Mouse (Mus musculus) ovary, postnatal 10 days (tissue): ENCODE results near the gene Anapc11.
A peak's percentile ranks its signal among the peaks of the same experiment; 100 is the strongest.

ENCODE experiments used
- DNase-seq: peaks from one replicate; pipeline ENCODE4 v3.0.0; 2022; ENCODE audit warnings: low spot score

Gene Anapc11

DNA sequence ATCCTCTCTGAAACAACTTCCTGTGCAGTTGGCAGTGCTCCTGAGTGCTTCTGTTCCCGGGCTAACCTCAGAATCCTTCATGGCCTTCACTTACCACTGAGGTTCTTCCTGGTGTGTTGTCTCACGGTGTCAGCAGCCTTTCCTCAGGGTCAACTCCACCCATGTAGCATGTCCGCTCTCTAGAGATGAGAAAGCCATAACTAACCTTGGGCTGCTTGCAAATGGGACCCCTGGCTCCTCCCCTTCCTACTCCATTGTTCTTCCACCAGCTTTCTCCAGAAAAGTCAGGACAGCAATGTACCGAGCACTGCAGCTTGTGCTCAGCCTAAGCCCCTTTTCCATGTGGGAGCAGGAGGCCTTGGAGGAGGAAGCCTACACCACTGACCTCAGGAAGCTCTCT, 8.5 kb downstream of the Anapc11 start:
- no peak for DNase-seq

DNA sequence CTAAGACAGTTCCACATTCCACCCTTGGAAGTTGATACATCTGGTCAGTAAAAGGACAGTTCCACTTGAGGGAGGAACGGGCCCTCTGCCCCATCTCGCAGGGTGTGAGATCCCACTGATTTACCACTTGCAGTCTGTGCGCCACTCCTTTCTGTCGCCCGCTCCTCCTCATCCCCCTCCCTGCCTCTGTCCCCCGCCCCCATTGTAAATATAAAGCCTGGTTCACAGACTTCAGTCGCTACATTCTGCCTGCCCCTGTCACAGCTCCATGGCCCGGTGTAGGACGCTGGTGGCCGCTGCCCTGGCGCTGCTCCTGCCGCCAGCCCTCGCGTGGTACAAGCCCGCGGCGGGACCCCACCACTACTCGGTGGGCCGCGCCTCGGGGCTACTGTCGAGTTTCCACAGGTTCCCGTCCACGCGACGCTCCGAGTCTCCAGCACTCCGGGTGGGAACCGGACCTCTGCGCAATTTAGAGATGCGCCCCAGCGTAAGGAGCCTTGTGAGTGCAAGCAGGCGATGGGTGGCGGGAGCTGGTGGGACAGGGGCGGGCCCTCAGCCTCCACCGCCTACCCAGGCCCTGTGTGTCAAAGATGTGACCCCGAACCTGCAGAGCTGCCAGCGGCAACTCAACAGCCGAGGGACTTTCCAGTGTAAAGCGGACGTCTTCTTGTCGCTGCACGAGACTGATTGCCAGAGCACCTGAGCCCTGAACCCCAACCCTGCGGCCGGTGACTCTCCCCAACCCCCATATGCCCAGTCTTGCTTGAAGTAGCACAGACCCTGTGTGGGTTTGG, 10.2 kb downstream of the Anapc11 start, which contains the start of gene Npb:
TSS of gene Npb (plus strand) at position 237 of the 794 bp plus-strand sequence.
- no peak for DNase-seq

DNA sequence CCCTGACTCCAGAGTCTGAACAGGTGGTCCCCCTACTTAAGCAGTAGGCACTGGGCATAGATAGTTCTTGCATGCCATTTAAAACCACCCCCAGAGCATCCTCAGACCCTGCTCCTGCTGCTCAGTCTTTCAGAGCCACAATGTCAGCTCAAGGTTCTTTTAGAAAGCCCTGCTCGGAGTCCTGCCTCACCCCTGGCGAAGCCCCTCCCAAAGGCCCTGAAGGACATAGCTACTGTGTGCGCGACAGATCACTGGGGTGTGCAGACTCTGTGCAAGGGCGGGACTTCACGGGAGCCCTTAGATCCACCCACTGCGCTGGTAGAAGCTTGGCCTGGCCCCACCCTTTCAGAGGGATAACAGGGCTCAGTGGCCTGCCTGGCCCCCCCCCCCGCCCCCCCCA, 11.0 kb downstream of the Anapc11 start:
- no peak for DNase-seq

DNA sequence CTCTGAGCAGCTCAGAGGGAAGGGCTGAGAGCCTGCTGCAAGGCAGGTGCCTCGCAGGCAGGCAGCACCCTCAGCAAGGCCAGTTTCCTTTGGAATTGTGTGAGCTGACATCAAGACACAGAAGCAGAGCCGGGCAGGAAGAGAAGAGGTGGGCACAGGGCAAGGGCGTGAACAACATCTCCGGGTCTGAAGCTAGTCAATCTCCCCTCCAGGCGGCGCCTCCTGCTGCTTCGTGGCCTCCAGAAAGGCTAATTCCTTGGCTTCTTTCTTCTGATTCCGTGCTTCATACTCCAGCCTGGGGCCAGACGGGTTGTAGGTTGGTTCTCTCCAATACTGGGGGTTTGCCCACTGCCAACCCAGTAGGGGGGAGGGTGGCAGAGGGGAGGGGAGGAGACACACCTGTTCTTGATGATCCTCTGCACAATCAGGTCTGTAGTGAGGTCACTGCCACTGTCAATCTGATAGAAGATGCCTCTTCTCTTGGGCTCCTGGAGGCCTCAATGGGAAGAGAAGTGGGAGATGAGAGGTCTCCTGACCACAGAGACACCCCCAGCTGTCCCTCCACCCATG, 12.3 kb downstream of the Anapc11 start:
- DNase-seq: no peak

DNA sequence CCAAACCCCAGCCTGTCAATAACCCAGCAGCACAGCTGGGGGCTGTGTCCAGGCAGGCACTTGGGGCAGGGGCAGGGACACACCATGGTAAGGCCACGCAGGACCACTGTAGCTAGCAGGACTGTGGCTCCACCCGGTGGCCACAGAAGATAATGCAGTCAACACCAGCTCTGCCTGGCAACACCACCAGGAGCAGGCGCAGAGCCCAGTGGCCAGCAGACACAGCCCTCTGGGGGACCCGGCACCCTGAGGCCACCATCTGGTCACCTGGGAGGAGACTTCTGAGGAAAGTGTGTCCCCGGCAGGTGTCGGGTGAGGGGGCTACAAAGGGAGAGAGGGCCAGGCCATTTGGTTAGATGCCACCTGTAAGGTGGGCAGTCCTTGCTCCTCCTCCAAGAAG, 14.5 kb downstream of the Anapc11 start:
- no peak for DNase-seq

DNA sequence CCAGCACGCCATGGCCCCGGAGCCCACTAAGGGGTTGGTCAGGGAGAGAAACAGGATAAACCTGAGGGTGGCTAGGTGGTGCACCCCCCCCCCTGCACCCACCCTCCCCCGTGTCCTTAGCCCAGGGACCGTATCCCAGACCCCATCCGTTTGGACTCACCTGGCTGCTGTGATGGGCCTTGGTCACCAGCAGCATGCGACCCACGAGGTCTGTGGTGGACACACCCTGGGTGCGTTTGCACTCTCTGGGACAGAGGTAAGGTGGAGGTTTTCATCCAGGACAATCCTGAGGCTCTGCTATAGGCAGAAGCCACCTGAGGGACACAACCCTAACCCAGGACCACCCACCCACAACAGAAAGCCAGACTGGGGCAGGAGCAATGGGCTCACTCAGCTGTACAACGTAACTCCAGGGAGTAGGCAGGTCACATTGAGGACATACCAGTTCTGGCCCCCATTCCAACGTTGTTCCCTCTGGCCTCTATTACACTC, 15.3 kb downstream of the Anapc11 start:
- DNase-seq: no peak

DNA sequence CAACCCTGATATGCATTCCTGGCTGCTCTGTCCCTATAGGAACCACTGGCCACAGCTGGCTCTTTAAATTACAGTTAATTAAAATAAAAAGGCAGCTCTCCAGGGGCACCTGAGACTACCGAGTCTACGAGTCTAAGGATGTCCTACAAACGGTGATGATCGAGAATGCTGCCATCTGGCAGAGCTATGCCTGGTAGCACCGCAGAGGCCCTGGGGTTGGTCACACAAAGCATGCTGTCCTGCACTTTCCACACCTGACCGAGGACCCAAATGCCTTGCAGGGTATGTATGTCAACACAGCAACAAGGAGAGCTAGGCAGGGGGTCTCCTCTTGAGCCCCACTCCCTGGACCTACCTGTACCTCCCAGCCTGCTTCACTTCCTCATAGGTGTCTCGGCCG, 15.8 kb downstream of the Anapc11 start:
- DNase-seq: no peak

DNA sequence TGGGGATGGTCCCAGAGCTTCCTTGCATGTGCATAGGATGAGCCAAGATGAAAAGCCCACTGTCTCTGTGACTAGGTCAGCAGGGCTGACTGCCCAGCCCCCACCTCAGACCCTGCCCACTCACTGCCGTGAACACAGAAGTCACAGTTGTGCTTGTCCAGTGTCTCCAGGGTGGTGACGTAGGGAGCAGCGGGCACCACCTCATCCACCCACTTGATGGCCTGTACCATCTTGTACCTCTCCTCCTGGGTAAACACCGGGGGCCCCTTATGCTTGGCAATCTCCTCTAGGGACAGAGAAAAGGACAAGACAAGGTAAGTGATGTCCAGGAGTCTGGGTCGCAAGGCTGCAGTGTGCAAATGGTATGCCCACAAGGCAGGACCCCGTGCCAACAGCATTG, 16.9 kb downstream of the Anapc11 start:
- no peak for DNase-seq

DNA sequence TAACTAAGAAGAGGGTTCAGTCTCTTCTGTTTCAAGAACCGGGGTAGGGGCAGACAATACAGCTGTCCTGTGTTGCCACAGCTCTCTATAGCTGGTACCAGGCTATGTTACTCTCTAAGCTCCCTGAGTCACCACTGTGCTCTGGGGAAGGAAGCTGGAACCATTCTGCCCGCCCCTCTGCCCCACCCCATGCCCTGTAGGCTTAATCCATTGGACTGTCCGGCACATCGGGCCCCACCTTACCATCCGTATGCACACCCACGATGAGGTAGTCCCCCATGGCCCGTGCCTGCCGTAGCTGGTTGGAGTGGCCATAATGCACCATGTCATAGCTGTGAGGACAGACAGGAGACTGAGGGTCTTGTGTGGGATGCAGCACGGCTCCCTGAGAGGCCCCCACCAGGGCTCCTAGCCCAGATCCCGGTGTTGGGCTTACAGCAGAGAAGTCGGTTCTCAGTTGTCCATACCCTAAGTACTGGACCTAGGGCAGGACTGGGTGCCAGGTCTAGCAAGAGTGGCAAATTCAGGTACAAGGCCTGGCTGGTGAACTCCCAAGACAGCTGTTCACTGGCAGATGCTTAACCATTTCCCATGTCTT, 17.5 kb downstream of the Anapc11 start:
- DNase-seq: no peak

DNA sequence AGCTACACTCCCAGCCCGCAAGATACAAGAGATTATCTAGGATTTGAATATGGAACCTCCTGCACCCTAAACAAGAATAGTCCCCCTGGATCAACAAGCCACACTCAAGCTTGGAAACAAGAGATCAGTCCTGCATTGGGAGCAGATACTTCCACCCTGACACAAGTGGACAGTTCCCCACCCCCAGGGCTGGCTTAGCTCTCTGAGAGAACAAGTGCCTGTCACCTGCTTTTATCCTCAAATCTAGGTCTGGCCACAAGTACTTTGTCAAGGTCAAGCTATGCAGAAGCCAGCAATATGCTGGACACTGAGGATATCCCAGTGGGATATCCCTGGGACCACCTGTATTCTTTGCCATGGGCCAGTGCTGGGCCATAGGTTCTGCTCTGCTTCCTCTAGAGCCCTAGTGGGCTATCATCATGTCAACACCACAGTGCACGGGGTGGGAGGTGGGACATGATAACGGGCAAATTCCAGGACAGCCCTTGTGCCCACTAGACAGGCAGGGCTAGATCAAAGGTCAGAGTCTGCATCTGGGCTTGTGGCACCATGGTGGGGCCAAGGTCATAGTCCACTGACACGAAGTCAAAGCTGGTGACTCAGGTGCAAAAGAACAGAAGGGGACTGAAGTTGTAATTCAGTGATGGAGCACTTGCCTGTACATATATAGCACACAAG, 18.5 kb downstream of the Anapc11 start:
- DNase-seq: no peak

DNA sequence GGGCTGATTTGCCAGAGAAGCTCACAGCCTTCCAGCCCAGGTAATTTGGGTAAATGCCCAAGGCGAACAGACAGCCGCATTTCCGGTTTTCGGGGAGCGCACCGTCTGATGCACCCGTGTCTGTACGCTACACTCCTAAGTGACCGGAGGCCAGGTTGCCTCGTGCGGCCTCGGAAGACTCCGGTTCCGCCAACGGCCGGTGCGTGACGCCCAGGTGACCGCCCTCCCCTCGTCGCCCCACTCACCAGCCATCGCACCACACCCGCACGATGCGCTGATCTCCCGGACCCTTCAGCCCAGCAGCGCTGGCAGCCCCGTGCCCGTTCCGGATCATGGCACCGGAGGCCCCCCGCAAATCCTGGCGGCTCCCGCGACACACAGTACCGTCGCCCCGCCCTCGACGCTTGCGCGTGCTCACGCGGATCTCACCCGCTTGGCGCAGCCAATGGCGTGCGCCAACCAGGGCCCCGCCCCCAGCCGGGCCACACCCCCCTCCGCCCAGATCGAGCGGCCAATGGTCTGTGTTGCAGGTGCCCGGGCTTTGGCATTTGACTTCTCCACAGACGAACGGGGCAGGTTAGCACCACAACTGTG, 19.4 kb downstream of the Anapc11 start, which contains the start of gene Pcyt2:
TSS of gene Pcyt2 (minus strand) at position 418 of the 594 bp plus-strand sequence.
- DNase-seq: peak; percentile 53

DNA sequence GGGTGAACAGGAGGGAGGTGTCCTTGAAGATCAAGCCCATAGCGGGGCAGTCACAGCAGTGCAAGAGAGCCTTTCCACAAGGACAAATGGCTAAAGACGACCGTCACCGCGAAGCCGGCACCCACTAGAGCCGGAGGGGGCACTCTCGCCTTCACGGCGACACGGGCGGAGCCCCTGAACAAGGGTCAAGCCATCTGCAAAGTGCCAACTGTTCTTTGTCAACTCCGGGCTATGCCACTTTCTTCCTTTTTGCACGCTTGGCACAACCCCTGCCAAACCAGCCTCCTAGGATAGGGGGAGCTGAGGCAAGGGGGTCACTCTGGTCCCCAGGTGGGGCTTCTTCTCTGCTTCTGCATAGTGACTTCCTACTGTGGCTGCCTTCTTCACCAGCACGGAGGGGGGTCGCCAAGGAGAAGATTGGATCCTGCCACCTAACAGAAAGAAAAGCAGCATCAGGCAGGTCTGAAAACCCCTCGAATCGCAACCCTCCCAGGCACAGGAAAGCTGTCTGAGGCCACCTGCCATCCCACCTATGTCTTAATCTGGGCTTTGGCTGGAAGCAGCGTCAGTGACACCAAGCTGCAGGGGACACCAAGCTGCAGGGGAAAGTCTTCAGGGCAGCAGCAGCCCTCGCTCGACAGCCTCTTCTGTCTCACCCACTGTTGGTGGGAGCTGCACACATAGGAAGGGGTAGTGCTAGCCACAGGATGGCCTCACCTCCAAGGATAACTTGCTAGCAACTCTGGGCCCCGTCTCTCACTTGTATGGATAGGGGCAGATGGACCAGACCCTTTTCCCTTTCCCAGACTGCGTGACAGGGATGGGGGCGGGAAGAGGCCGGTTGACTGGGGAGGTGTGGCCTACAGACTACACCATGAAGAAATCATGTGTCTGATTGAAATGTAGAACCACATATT, 20.7 kb downstream of the Anapc11 start:
- DNase-seq: no peak

DNA sequence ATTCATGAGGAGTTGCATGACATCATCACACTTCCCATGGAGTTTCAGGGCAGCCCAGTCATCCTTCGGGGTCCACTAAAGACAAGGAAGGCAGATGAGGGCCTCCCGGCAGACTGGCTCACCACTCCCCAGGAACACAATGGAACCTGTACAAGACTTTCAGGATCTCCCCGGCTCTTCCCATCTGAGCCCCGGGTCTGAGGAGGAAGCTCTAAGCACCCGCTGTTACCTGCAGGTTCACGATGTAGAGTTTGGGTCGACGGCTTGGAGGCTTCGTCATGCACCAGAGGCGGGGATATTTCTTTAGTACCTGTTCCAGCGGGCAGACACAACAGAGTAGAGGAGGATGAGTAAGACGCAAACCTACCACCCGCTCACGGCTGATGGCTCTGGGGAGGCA, 22.0 kb downstream of the Anapc11 start:
- DNase-seq: no peak

DNA sequence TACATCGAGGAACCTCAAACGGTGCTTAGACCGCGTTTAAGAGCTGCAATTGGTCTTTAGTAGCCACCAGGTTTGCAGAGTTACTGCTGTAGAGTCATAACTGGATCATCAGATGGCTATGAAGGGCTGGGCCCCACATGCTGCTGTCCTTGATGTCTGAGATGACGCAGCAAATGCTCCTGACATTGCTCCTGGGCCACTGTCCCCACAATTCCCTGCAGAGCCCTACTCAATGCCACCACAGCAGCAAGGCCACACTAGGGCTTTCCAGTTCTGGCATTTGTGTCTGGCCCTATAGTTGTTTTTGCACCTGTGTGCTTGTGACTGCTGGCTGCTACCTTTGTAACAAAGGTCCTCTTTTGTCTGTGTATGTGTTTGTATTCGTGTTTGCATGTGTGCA, 24.6 kb downstream of the Anapc11 start:
- no peak for DNase-seq

DNA sequence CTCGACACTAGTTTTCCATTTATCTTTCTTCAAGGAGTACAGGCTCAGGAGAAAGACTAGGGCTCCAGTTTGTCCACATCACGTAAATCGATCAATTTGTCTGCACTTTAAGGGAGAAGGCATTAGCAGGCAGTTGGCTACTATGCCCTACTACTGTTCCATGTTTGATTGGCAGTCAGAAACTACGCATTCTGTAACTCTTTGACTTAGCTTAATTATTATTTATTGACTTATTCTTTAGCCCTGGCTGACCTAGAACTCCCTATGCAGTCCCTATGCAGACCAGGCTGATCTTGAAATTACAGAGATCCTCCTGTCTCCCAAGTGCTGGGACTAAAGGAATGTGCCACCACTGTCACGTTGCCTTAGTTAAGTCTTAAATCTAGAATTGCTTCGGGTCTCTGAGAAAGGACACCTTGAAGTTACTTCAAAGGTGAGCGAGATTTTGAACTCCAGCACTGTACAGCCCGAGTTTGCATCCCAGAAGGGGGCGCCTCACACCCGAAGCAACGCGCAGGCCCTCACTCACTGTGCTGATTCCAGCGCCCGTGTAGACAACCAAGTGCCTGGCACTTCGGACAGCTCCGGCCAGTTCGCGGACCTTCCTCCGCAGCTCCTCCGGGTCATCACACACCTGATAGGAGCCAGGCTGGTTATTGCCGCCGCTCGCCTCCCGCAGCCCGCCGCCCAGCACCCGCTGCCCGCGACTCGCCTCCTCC, 25.9 kb downstream of the Anapc11 start:
- no peak for DNase-seq

DNA sequence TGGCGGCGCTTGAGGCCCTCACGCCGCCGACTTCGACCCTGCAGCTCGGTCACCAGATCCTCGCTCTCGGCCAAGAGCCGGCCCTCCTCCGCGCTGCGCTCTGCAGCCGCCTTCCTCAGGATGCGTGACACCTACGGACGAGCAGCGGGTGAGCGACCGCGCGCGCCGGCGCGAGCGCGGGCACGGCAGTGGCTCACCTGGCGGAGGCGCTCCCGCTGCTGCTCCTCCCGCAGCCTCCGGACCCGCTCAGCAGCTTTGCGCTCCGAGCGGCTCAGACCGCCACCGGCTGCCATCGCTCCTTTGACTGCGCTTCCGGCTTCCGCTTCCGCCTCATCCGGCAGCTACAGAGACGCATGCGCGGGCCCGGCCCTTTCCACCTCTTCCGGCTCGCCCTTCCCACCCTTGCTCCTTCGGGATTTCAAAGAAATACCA, 26.5 kb downstream of the Anapc11 start:
- no peak for DNase-seq

DNA sequence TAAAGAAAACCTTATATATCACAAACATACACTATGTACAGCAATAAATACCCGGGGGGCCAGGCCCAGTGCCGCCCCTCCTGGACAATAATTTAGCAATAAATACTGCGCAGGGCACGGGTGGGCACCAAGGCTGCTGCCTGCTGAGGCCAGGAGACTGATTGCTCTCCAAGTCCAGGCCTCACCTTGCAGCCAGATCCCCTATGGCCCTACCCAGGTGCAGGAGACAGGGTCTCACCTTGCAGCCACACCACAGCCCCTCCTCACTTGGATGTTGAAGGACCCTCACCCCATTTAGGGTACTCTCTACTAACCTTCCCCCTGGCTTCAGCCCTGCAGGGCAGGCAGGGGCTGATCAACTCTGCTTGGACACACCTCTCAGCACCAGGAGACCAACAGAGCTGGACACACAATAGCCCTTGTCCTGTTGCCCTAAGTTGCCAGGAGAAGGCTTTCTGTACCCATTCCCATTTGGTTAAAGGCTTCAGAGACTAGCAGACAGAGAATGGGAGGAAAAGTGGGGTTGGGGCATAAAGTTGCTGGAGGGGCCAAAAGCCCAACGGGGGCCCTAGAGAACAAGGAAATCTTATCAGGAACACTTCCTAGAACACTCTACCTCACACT, 27.0 kb downstream of the Anapc11 start, which contains the start of gene Sirt7:
TSS of gene Sirt7 (minus strand) at position 89 of the 624 bp plus-strand sequence.
- no peak for DNase-seq

DNA sequence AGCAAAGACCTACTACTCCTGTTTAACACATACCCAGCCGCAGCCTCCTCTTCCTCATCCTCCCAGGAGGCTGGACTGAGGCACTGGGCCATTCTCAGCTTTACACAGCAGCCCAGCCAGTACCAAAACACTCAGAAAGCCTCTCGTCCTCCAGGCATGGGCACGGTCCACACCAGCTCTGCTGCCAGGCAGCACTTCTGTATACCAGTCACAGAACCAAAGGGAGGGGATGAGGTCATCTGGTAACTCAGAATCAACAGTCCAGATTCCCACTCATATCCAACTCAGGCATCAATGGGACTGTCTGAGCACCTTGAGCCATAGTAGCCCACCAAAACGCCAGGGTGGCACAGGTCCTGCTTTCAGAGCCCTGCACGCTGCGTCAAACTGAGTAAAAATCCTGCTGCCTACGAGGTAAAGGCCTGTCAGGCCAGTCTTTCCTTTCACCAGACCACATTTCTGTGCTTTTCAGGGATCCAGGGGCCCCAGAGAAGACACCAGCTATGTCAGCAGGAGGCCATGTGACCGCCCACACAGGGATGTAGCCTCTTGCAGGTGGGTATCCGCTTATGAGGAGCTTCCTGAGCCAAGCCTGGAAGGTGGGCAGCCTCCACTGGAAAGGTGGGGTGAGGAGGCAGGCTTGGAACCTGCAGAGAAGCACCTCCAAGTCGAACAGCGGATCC, 28.7 kb downstream of the Anapc11 start:
- DNase-seq: no peak
